Mouse (Mus musculus) CH12.LX (cell line): ENCODE measurements at regions not wholly inside any gene's neighbourhood (a gene's known extent, or its start where the extent isn't known, plus 50 kb on each side); places are given as distances from the start of the nearest gene placed in this dataset.

Source experiments
- DNase-seq: peaks from one replicate; pipeline ENCODE4 v3.0.0-alpha.2; 2013; ENCODE audit errors: extremely low read depth
- H3K27ac ChIP-seq: 2 replicates; pipeline ENCODE4 v1.5.1; 2012; ENCODE audit warnings: low read depth, mild to moderate bottlenecking, control low read depth, moderate library complexity; ENCODE audit not compliant: insufficient read depth
- H3K27me3 ChIP-seq: replicated peaks from 2 replicates; pipeline ENCODE3; 2012; ENCODE audit warnings: inconsistent platforms
- H3K36me3 ChIP-seq, 2 experiments: replicated peaks in 1 of 2; 2 replicates each; pipeline versions ENCODE3 to v1.6.1; 2012; ENCODE audit warnings: inconsistent platforms in 1 of 2, low read length in 1 of 2, mild to moderate bottlenecking in 1 of 2, mixed read lengths in 1 of 2, moderate library complexity in 1 of 2; ENCODE audit not compliant: control insufficient read depth in 1 of 2, insufficient read depth in 1 of 2
- H3K4me1 ChIP-seq, 2 experiments: 2 replicates each; pipeline ENCODE4 v1.6.1; 2012; ENCODE audit warnings: inconsistent platforms in 1 of 2, moderate library complexity in 1 of 2; ENCODE audit not compliant: insufficient read depth in 2 of 2, control insufficient read depth in 1 of 2
- H3K4me2 ChIP-seq: 2 replicates; pipeline ENCODE4 v1.6.1; 2012; ENCODE audit warnings: low read depth, mild to moderate bottlenecking, control low read depth; ENCODE audit not compliant: poor library complexity, insufficient read depth, severe bottlenecking
- H3K4me3 ChIP-seq, 3 experiments: fragments of 150-350 bp in 1 of 3; sonication (generic) in 1 of 3; replicated peaks in 1 of 3; 2 replicates each; pipeline versions ENCODE3 to v1.5.1; 2011 to 2012; ENCODE audit warnings: low read depth in 2 of 3, low read length in 2 of 3, mild to moderate bottlenecking in 2 of 3, moderate library complexity in 2 of 3, control low read depth in 1 of 3, improper control_type of control experiment in 1 of 3, inconsistent platforms in 1 of 3, mixed read lengths in 1 of 3; ENCODE audit not compliant: poor library complexity in 1 of 3
- H3K79me2 ChIP-seq: replicated peaks from 2 replicates; pipeline ENCODE4 v1.6.1; 2012; ENCODE audit warnings: mild to moderate bottlenecking, moderate library complexity; ENCODE audit not compliant: control insufficient read depth, poor library complexity, insufficient read depth, severe bottlenecking; ENCODE audit errors: extremely low read depth
- H3K9ac ChIP-seq: 2 replicates; pipeline ENCODE4 v1.6.1; 2012; ENCODE audit warnings: low read depth, mild to moderate bottlenecking, control low read depth, moderate library complexity; ENCODE audit not compliant: insufficient read depth
- H3K9me3 ChIP-seq: replicated peaks from 2 replicates; pipeline ENCODE3; 2012; ENCODE audit warnings: low read length, inconsistent platforms, mixed read lengths
- CHD2 ChIP-seq: IDR thresholded peaks from 2 replicates; pipeline ENCODE4 v1.6.1; 2011; ENCODE audit warnings: low read length, improper control_type of control experiment
- ELF1 ChIP-seq: IDR thresholded peaks from 2 replicates; pipeline ENCODE4 v1.6.1; 2014; ENCODE audit warnings: low read depth, mild to moderate bottlenecking, inconsistent platforms, low read length, improper control_type of control experiment
- ETS1 ChIP-seq: conservative IDR thresholded peaks from 2 replicates; pipeline ENCODE4 v1.6.1; 2012; ENCODE audit warnings: low read depth, mild to moderate bottlenecking, inconsistent platforms, low read length, improper control_type of control experiment, moderate library complexity
- JUND ChIP-seq: conservative IDR thresholded peaks from 2 replicates; pipeline ENCODE4 v1.6.1; 2011; ENCODE audit warnings: low read depth, low read length, improper control_type of control experiment
- MAFK ChIP-seq: IDR thresholded peaks from 2 replicates; pipeline ENCODE4 v1.6.1; 2011; ENCODE audit warnings: low read length, improper control_type of control experiment; ENCODE audit not compliant: insufficient replicate concordance
- MXI1 ChIP-seq: IDR thresholded peaks from 2 replicates; pipeline ENCODE4 v1.6.1; 2011; ENCODE audit warnings: mild to moderate bottlenecking, low read depth, low read length, improper control_type of control experiment
- NELFE ChIP-seq: IDR thresholded peaks from 2 replicates; pipeline ENCODE4 v1.6.1; 2011; ENCODE audit warnings: low read depth, low read length, improper control_type of control experiment
- PAX5 ChIP-seq: IDR thresholded peaks from 2 replicates; pipeline ENCODE4 v1.6.1; 2012; ENCODE audit warnings: low read length, inconsistent platforms, mixed read lengths
- POLR2A ChIP-seq: IDR thresholded peaks from 2 replicates; pipeline ENCODE4 v1.6.1; 2011; ENCODE audit warnings: low read depth, mild to moderate bottlenecking, improper control_type of control experiment, low read length
- POLR2AphosphoS2 ChIP-seq: IDR thresholded peaks from 2 replicates; pipeline ENCODE4 v1.6.1; 2011; ENCODE audit warnings: low read depth, low read length, improper control_type of control experiment
- RAD21 ChIP-seq: IDR thresholded peaks from 2 replicates; pipeline ENCODE4 v1.6.1; 2011; ENCODE audit warnings: low read depth, mild to moderate bottlenecking, low read length, improper control_type of control experiment, moderate library complexity
- SMC3 ChIP-seq: IDR thresholded peaks from 2 replicates; pipeline ENCODE4 v1.6.1; 2011; ENCODE audit warnings: low read depth, low read length, improper control_type of control experiment
- USF2 ChIP-seq: conservative IDR thresholded peaks from 2 replicates; pipeline ENCODE4 v1.6.1; 2011; ENCODE audit warnings: low read depth, low read length, improper control_type of control experiment
- ZC3H11A ChIP-seq: IDR thresholded peaks from 2 replicates; pipeline ENCODE4 v1.6.1; 2012; ENCODE audit warnings: low read depth, mild to moderate bottlenecking, inconsistent platforms, low read length, improper control_type of control experiment
- ZMIZ1 ChIP-seq: IDR thresholded peaks from 2 replicates; pipeline ENCODE4 v1.6.1; 2012; ENCODE audit warnings: low read depth, mild to moderate bottlenecking, inconsistent platforms, low read length, improper control_type of control experiment
- ZNF384 ChIP-seq: IDR thresholded peaks from 2 replicates; pipeline ENCODE4 v1.6.1; 2012; ENCODE audit warnings: low read depth, low read length, improper control_type of control experiment, inconsistent platforms
- dilution Hi-C: fragments of 300-500 bp; cut with MboI; formaldehyde crosslinking; loops from 2 replicates; pipeline ENCODE4 v1.14.3; 2020; ENCODE audit warnings: low sequenced_read_pairs; ENCODE audit not compliant: extremely low pct_unique_long_range_greater_than_20kb, extremely low pct_ligation_motif_present
- in situ Hi-C: fragments of 300-500 bp; cut with MboI; formaldehyde crosslinking; loops from 3 replicates; pipeline ENCODE4 v1.14.3; 2019; ENCODE audit warnings: low sequenced_read_pairs, low pct_ligation_motif_present, low pct_unique_long_range_greater_than_20kb, mixed read lengths

DNA sequence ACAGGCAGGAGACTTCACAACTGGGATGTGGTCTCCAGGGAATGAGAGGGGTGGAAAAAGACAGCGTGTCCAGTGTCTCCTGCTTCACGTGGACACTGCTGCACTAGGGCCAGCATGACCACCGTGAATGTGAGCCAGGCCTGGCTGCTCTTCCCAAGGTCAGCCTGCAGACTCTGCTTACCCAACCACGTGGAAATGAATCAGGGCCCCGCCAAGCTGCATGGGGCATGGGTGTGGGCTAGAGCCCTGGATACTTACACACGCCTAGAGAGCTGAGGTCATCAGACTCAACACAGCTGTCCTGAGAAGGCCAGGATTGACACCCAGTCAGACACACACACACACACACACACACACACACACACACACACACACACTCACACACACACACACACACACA, 80.1 kb upstream of the Hk2 start:
- no peak overlapping the region for H3K4me2 ChIP-seq
- H3K4me1 ChIP-seq, result peaks cover 0 to 15% of the 10 kb centered on the region in 2 experiments; a peak in 2 of 4 replicates
- TF ChIP-seq RAD21 (no peak), ZMIZ1 (no peak), ZC3H11A (no peak), POLR2AphosphoS2 (no peak), MAFK (no peak)
- TF ChIP-seq, all 38 proteins: peak for 0
- Histone ChIP-seq H3K36me3 (no peaks in the 10 kb centered on the region), H3K4me3 (no peak overlapping the region), H3K27me3 (no peaks in the 10 kb centered on the region), H3K79me2 (no peaks in the 10 kb centered on the region), H3K9ac (no peak overlapping the region), H3K27ac (no peak overlapping the region), H3K9me3 (no peaks in the 10 kb centered on the region)
- in situ Hi-C loops, result no loop called here
- DNase-seq, result no peak
- dilution Hi-C loops, result no loop called here

DNA sequence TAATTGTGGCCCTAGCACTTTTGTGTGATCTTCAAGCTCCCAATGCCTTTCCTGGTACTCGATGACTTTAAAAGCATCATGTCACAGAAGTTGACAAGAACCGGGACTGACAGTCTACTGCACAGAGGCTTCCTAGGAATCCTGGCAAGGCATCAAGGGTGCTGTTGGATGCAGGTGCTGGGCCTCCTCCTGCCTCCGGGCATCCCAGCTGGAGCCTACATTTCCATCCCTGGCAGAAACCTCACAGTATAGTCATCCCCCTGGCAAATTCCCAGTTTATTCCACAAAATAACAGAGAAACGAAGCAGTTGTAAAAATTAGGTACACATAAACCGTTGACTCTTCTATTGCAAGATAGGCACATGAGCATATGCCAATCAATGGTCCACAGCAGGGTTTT, 78.8 kb upstream of the Hk2 start:
- Histone ChIP-seq H3K9me3 (peaks cover 5% of the 10 kb centered on the region), H3K9ac (no peak overlapping the region), H3K79me2 (no peaks in the 10 kb centered on the region), H3K27me3 (no peaks in the 10 kb centered on the region), H3K4me3 (no peak overlapping the region), H3K4me1 (peaks cover 0 to 6% of the 10 kb centered on the region in 2 experiments; a peak in 1 of 4 replicates), H3K27ac (no peak overlapping the region), H3K36me3 (no peaks in the 10 kb centered on the region), H3K4me2 (no peak overlapping the region)
- in situ Hi-C loops (no loop called here), dilution Hi-C loops (no loop called here)
- no peak for DNase-seq
- TF ChIP-seq SMC3, result no peak
- no peak for TF ChIP-seq NELFE
- no peak for TF ChIP-seq ETS1
- TF ChIP-seq ZNF384, result no peak
- TF ChIP-seq PAX5, result no peak
- TF ChIP-seq MXI1, result no peak
- TF ChIP-seq JUND, result no peak
- no peak for TF ChIP-seq USF2

DNA sequence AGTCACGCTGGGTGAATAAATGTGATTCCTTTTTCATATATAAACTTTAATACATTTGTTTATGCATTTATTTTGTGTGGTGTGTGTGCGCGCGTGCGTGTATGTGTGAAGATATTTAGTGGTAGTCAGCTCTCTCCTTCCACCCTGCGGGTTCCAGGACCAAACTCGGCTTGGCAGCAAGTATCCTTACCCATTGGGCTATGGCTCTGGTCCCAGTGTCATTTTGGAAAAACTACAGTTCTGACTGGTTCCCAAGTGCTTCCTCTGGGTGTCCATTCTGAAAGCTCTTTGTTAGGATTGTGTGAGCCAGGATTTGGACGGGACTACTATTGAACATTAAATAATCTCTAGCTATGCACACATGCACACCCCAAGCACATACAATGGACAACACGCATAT, 76.3 kb upstream of the Hk2 start:
- no peak for DNase-seq
- in situ Hi-C loops, result no loop called here
- H3K4me3 ChIP-seq, result no peak overlapping the region
- no peaks in the 10 kb centered on the region for H3K36me3 ChIP-seq
- H3K9ac ChIP-seq, result no peak overlapping the region
- H3K4me1 ChIP-seq, result no peaks in the 10 kb centered on the region
- H3K27ac ChIP-seq, result no peak overlapping the region
- no peaks in the 10 kb centered on the region for H3K27me3 ChIP-seq
- H3K4me2 ChIP-seq, result no peak overlapping the region
- H3K9me3 ChIP-seq, result peaks cover 5% of the 10 kb centered on the region
- H3K79me2 ChIP-seq, result no peaks in the 10 kb centered on the region
- TF ChIP-seq CHD2 (no peak), JUND (no peak), POLR2A (no peak), ZC3H11A (no peak), ETS1 (no peak), ELF1 (no peak)
- dilution Hi-C loops, result no loop called here
